Mouse (Mus musculus) C2C12 (cell line): ENCODE results near the gene Spg7.
"Not testable (repeated sequence)": the region's sequence is repeated elsewhere in the genome, so short reads cannot be mapped to it uniquely, and the experiment has no call there.

Experiments used
- CEBPB ChIP-seq: IDR thresholded peaks from one replicate; pipeline ENCODE4 v1.6.1; 2011; ENCODE audit warnings: low read depth, mild to moderate bottlenecking, control low read depth, moderate library complexity
- CTCF ChIP-seq: IDR thresholded peaks from one replicate; pipeline ENCODE4 v1.5.1; 2011; ENCODE audit not compliant: control insufficient read depth, insufficient read depth, insufficient read length
- FOSL1 ChIP-seq: IDR thresholded peaks from one replicate; pipeline ENCODE4 v1.8.0; 2011; ENCODE audit warnings: mild to moderate bottlenecking, low read length; ENCODE audit not compliant: poor library complexity, insufficient read depth, severe bottlenecking
- MAX ChIP-seq: IDR thresholded peaks from one replicate; pipeline ENCODE4 v1.6.1; 2011; ENCODE audit warnings: mild to moderate bottlenecking, control low read depth
- MYOD1 ChIP-seq: IDR thresholded peaks from one replicate; pipeline ENCODE4 v1.6.1; 2011; ENCODE audit warnings: low read depth; ENCODE audit not compliant: control insufficient read depth, insufficient read length
- MYOG ChIP-seq: IDR thresholded peaks from one replicate; pipeline ENCODE4 v1.6.1; 2011; ENCODE audit not compliant: control insufficient read depth, insufficient read length; ENCODE audit errors: extremely low read depth
- USF1 ChIP-seq: IDR thresholded peaks from one replicate; pipeline ENCODE4 v1.6.1; 2011; ENCODE audit warnings: low read depth, mild to moderate bottlenecking, control low read depth, moderate library complexity

DNA sequence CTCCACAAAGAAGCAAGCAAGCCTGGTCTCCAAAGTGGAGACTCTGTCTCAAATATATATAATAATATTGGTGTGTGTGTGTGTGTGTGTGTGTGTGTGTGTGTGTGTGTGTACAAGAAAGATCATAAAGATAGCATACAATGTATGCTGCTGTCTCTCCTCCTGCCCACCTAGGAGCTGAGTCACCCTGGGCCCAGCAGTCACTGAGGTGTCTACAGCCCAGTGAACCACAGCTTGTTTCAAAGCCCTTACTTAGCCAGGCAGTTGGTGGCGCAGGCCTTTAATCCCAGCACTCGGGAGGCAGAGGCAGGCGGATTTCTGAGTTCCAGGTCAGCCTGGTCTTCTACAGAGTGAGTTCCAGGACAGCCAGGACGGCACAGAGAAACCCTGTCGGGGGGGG is 32.7 kb upstream of the Spg7 start:
- TF ChIP-seq CTCF, CEBPB, USF1, MAX, MYOG, MYOD1, FOSL1: not testable (repeated sequence)
